Mouse (Mus musculus) right cerebral cortex, postnatal 10 days (tissue): ENCODE results near the gene Cphx1.
"Not testable (repeated sequence)": the region's sequence is repeated elsewhere in the genome, so short reads cannot be mapped to it uniquely, and the experiment has no call there.

ENCODE experiments used
- DNase-seq, 2 experiments: peaks; one replicate each; pipeline ENCODE4 v3.0.0; 2021; ENCODE audit warnings: low spot score in 2 of 2

Cphx1 gene

DNA sequence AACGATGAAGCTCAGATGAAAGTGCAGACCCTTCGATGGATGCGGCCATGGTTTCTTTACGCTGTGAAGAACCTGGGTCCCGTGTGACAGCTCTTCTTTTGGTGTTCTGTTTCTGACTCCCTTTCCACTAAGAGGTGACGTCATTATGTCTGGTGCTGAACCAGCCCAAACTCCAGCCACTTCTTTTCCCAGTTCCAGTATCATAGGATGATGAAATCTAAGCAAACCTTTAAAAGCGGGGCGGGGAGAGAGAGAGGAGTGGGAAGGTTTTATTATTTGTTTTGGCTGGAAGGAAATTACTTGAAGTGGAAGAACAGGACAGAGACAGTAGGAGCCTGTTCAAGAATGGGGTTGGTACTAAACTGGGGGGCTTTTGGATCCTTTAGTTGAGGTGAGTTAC lies at the start of gene Cphx1:
Gene Cphx1, plus strand, starts transcription at position 301 of the 400 bp plus-strand sequence.
- not testable (repeated sequence) for DNase-seq

- DNase-seq: not testable (repeated sequence)
These were observed 43.5 kb upstream of the Cphx1 start for GRCm38 (mm10) chr14:25894566-25894965.

DNA sequence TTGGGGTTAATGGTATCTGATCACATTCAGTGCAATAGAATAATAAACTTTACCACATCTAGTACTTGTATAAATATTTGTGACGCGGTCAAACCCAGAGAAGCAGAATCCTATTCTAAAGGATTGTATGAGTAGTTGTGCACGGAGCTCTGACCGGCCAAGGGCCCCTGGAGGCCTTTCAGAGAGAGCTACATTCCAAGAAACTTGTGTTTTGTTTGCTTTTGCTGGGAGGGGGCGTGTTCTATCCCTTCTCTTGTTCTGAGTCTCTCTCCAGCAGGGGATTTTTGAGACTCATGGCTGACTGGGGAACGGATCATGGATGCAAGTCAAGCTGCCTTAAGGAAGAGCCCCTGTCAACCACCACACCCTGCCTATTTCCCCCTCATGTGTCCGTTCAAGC lies 42.4 kb upstream of the Cphx1 start:
- DNase-seq: not testable (repeated sequence)

DNA sequence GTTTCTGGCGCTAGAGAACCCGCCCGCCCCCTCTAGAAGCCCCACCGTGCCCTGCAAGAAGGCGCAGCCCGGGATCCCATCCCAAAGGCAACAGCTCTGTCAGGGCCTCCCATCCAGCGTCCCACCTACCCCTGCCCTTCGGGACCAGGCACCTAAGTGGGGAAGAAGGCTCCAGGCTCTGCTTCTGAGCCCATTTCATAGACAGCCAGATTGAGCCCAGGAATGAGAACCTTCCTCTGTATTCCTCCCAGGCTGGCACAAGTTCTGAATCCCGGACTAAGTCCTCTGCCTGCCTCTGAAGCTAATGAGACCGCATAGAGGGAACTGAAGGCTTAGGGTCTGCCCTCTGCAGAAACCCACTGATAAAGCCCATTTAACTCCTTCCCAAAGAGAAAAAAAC lies 35.1 kb upstream of the Cphx1 start, which contains the start of gene Plac9a:
Gene Plac9a, minus strand, starts transcription at position 101 of the 400 bp plus-strand sequence.
- not testable (repeated sequence) for DNase-seq

DNA sequence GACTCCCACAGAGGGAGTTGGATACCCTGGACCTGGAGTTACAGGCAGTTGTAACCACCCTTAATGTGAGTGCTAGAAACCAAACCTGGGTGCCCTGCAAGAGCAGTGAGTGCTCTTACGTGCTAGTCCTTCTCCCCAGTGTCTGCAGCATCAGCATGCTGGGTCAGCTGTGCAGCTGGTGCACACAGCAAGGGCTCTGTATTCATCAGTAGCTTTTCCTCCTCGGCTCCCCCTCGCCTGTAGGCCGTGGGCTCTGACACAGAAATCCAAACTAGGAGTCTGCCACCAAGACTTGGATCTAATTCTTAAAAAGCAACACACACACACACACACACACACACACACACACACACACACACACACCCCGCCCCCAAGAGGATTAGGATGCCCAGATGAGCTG lies 32.9 kb upstream of the Cphx1 start:
- peak; percentile 18 to 26 for DNase-seq

DNA sequence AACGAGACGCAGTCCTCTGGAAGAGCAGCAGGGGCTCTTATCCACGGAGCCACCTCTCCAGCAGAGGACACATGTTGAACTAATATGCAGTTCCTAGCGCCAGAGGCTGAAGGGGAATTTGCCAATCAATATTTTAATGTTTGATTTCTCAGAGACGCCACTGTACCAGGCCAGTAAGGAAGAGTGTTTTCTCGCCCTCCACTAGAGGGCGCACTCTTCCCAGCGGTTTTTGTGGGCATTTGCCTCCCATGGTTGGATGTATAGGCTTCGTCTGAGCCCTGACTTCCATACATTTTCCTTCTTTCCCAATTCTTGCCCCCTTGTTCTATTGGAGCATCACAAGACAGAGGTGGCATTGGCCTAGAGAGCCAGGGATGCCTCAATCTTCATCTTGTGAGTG lies 30.8 kb upstream of the Cphx1 start:
- DNase-seq: not testable (repeated sequence)

GRCm38 (mm10) chr14:25908976-25909375 lies 29.1 kb upstream of the Cphx1 start:
- not testable (repeated sequence) for DNase-seq

GRCm38 (mm10) chr14:25918427-25919170 lies 19.5 kb upstream of the Cphx1 start:
- not testable (repeated sequence) for DNase-seq

- DNase-seq: not testable (repeated sequence)
These were observed 11.1 kb upstream of the Cphx1 start for GRCm38 (mm10) chr14:25926814-25927561.

- not testable (repeated sequence) for DNase-seq
These were observed 10.6 kb upstream of the Cphx1 start, which contains the start of gene Tmem254a for GRCm38 (mm10) chr14:25927562-25927881. Tmem254a (minus strand) TSS chr14:25927672.

- DNase-seq: not testable (repeated sequence)
These were observed 1.1 kb upstream of the Cphx1 start for GRCm38 (mm10) chr14:25936867-25937630.

DNA sequence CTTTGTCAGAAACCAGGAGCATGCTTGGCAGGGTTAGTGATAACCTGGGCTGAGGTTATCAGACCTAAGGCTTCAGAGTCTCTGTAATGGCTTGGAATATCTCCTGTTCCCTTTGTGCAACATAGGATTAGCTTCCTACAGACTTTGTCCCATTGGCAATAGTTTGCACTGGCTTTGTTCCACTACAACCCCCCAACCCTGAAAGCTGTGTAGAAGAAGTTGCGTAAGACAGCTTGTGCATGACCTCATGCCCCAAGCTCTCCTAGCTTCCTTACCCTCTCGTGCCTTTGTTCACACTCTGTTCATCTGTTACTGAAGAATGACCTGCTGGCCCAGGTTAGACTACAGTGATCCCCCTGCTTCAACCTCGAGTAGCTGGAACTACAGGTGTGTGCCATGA lies 19.8 kb downstream of the Cphx1 start:
- not testable (repeated sequence) for DNase-seq

DNA sequence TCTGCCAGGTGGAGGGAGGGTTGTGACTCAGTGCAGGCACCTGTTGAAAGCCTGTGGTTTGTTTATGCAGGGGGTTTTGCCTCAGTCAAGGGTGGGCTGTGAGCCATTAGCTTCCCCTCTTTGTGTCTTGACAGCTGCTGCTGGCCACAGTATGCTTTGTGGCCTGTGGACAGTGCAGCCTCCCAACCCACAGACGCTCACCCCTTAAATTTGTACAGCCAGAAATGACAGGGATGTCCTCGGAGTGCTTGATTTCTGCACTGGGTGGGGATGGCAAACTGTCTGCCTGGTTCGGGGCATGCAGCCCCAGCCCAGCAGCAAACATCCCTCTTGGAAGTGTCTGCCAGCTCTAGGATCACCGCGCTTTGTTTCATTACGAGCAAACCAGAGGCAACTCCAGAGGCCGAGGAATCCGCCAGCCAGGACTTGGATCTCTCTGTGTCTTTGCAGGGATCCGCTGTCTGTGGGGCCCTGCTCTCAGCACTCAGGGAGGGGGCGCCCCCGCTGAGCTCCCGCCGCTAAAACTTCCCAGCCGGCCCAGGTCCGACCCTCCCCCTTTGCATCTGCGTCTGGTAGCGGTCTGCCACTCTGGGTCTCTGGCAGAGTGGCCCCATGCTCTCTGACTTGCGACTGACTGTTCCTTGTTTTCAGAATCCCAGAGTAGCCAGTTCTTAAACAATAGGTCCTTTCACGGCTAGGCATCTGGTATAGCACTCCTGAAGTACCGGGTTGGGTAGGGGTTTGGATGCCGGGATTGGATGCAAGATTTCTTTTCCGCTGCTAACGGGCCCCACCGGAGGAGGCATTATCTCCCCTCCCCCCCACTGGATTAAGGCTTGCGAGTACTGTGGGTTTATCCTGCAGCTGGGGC lies 40.5 kb downstream of the Cphx1 start, which contains the start of gene Duxbl1:
Gene Duxbl1, plus strand, starts transcription at position 207 of the 871 bp plus-strand sequence.
- DNase-seq: not testable (repeated sequence)

GRCm38 (mm10) chr14:25979242-25979941 lies 41.3 kb downstream of the Cphx1 start:
- DNase-seq: not testable (repeated sequence)

DNA sequence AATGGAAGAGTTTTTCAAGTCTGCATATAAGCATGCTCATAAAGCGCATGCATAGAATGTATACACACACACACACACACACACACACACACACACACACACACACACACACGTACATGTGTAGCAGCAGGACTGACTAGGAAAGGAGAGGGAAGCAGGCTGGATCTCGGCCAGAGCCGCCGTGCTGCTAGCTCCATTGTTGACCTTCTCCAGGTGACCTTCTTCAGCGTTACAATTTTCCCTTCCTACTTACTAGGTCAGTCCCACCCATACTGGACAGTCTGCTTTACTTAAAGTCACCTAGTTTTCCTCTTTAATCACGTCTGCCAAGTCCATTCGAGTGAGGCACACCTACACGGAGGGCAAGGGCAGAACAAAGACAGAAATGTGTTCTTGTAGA lies 43.8 kb downstream of the Cphx1 start:
- not testable (repeated sequence) for DNase-seq
